Mouse (Mus musculus) left cerebral cortex, adult 11 months (tissue): ENCODE results near the gene Mogs.

ENCODE experiments used
- DNase-seq: peaks from one replicate; pipeline ENCODE4 v3.0.0; 2022; ENCODE audit warnings: low spot score

Gene Mogs

GRCm38 (mm10) chr6:83121863-83122710 lies 6.8 kb downstream of the Mogs start:
- no peak for DNase-seq

- DNase-seq, result no peak
These were observed 7.7 kb downstream of the Mogs start for GRCm38 (mm10) chr6:83122961-83123360.

GRCm38 (mm10) chr6:83124851-83125312 lies 9.6 kb downstream of the Mogs start:
- peak; percentile 88 for DNase-seq

GRCm38 (mm10) chr6:83125331-83125730 lies 10.0 kb downstream of the Mogs start, which contains the start of gene Ino80b:
Ino80b (minus strand) TSS chr6:83125431.
- DNase-seq, result no peak

- no peak for DNase-seq
These were observed 12.1 kb downstream of the Mogs start for GRCm38 (mm10) chr6:83127419-83127818.

- DNase-seq, result no peak
These were observed 16.3 kb downstream of the Mogs start for GRCm38 (mm10) chr6:83131469-83132034.

- no peak for DNase-seq
These were observed 17.1 kb downstream of the Mogs start for GRCm38 (mm10) chr6:83132176-83132919.

GRCm38 (mm10) chr6:83134226-83134625 lies 18.9 kb downstream of the Mogs start:
- no peak for DNase-seq

- no peak for DNase-seq
These were observed 19.7 kb downstream of the Mogs start, which contains the start of gene Rtkn for GRCm38 (mm10) chr6:83134951-83135513. Rtkn (plus strand) TSS chr6:83135463.

- DNase-seq, result no peak
These were observed 20.4 kb downstream of the Mogs start for GRCm38 (mm10) chr6:83135571-83136161.

GRCm38 (mm10) chr6:83136291-83136880 lies 21.1 kb downstream of the Mogs start:
- no peak for DNase-seq

GRCm38 (mm10) chr6:83136881-83137575 lies 21.7 kb downstream of the Mogs start:
- no peak for DNase-seq

- peak; percentile 76 for DNase-seq
These were observed 22.3 kb downstream of the Mogs start for GRCm38 (mm10) chr6:83137576-83137950.

- no peak for DNase-seq
These were observed 22.8 kb downstream of the Mogs start for GRCm38 (mm10) chr6:83138056-83138455.

- DNase-seq, result no peak
These were observed 24.7 kb downstream of the Mogs start for GRCm38 (mm10) chr6:83140044-83140443.

GRCm38 (mm10) chr6:83141636-83142035 lies 26.3 kb downstream of the Mogs start:
- no peak for DNase-seq

- DNase-seq, result no peak
These were observed 27.0 kb downstream of the Mogs start for GRCm38 (mm10) chr6:83142211-83142731.

GRCm38 (mm10) chr6:83142886-83143285 lies 27.6 kb downstream of the Mogs start:
- DNase-seq, result no peak

GRCm38 (mm10) chr6:83145209-83145608 lies 29.9 kb downstream of the Mogs start:
- DNase-seq, result no peak

- DNase-seq, result no peak
These were observed 30.5 kb downstream of the Mogs start for GRCm38 (mm10) chr6:83145805-83146204.

- no peak for DNase-seq
These were observed 32.0 kb downstream of the Mogs start for GRCm38 (mm10) chr6:83147280-83147679.
